Mouse (Mus musculus): ENCODE data around the gene Dedd2.

Dedd2 gene

DNA sequence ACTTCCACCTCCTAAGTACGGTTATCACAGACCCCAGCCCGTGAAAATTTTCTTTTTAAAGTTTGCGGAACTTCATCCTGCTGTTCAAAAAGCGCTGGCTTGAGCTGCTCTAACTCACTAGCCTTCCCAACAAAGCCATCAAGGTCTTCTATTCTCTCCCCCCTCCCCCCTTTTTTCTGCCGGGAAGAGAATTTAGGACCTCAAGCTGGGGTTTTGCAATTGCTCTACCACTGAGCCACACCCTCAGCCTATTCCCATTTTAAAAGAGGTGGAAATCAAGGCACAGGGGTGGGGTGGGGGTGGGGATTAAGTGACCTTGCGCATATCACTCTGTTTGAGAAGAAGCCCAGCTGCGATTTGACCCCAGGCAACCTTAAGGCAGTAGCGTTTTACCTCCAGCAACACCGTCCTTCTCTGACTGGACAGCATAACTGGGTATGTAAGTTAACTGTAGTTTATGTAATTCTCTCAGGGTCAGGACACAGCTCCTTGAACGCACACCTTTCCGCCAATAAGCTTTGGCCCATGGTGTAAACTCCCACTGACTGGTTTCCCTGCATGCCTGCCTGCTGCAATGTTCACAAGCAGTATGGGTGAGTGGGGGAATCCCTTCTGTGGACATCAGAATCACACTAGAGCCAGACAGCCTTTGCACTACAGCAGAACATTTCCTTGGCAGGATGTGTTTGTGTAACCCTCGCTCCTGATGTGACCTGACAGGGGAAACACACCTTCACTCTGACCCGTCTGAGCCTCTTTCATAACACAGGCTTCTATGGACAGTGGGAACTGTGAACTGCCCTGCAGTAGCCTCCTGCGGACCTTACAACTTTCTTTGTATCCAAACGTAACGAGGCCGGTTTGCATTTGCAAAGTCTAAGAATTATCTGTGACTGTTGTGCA is 43.8 kb upstream of the Dedd2 start:
- Histone ChIP-seq H3K9me3 (ENCODE audit: low read length) (no peaks in the 10 kb centered on the region), H3K4me1 (replicated peaks; ENCODE audit: low read depth, low read length) (peaks cover 61% of the 10 kb centered on the region), H3K36me3 (ENCODE audit: insufficient read depth, low read length) (no peaks in the 10 kb centered on the region), H3K4me3 (replicated peaks; ENCODE audit: low read length) (peak overlapping the region; percentile 48), H3K27me3 (ENCODE audit: insufficient read depth, low read length) (no peaks in the 10 kb centered on the region)
- TF ChIP-seq CTCF (conservative IDR thresholded peaks at IDR 0.05; ENCODE audit: low read length) (no peak), POU5F1 (IDR thresholded peaks at IDR 0.05; ENCODE audit: borderline replicate concordance, low read length) (no peak), NANOG (IDR thresholded peaks at IDR 0.05; ENCODE audit: borderline replicate concordance, low read length) (peak; percentile 68; the same call in 1 of the 2 replicates)

DNA sequence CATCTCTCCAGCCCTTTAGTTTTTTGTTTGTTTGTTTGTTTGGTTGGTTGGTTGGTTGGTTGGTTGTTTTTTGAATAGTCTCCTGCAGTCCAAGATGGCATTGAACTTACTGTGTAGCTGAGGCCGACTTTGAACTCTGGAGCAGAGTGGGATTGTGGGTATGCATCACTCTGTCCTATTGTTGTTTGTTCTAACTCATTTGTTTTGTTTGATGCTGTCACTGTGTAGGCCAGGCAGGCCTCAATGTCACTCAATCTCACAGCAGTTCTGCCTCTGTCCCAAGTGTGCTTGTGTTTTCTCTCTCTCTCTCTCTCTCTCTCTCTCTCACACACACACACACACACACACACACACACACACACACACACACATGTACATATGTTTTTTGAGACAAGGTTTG is 41.5 kb upstream of the Dedd2 start:
- H3K4me1 ChIP-seq (replicated peaks; ENCODE audit: low read depth, low read length), result peaks cover 49% of the 10 kb centered on the region
- no peaks in the 10 kb centered on the region for H3K27me3 ChIP-seq (ENCODE audit: insufficient read depth, low read length)
- no peak for TF ChIP-seq NANOG (IDR thresholded peaks at IDR 0.05; ENCODE audit: borderline replicate concordance, low read length)
- TF ChIP-seq CTCF (conservative IDR thresholded peaks at IDR 0.05; ENCODE audit: low read length), result no peak
- TF ChIP-seq POU5F1 (IDR thresholded peaks at IDR 0.05; ENCODE audit: borderline replicate concordance, low read length), result no peak
- H3K36me3 ChIP-seq (ENCODE audit: insufficient read depth, low read length), result no peaks in the 10 kb centered on the region
- no peak overlapping the region for H3K4me3 ChIP-seq (replicated peaks; ENCODE audit: low read length)
- H3K9me3 ChIP-seq (ENCODE audit: low read length), result no peaks in the 10 kb centered on the region

- no peaks in the 10 kb centered on the region for H3K27me3 ChIP-seq (ENCODE audit: insufficient read depth, low read length)
- peaks cover 18% of the 10 kb centered on the region for H3K36me3 ChIP-seq (ENCODE audit: insufficient read depth, low read length)
- peaks cover 55% of the 10 kb centered on the region for H3K4me1 ChIP-seq (replicated peaks; ENCODE audit: low read depth, low read length)
- no peak for TF ChIP-seq CTCF (conservative IDR thresholded peaks at IDR 0.05; ENCODE audit: low read length)
- H3K9me3 ChIP-seq (ENCODE audit: low read length), result no peaks in the 10 kb centered on the region
- H3K4me3 ChIP-seq (replicated peaks; ENCODE audit: low read length), result peak overlapping the region; percentile 98
Measured at GRCm38 (mm10) chr7:25251822-25252221, 31.4 kb upstream of the Dedd2 start.

DNA sequence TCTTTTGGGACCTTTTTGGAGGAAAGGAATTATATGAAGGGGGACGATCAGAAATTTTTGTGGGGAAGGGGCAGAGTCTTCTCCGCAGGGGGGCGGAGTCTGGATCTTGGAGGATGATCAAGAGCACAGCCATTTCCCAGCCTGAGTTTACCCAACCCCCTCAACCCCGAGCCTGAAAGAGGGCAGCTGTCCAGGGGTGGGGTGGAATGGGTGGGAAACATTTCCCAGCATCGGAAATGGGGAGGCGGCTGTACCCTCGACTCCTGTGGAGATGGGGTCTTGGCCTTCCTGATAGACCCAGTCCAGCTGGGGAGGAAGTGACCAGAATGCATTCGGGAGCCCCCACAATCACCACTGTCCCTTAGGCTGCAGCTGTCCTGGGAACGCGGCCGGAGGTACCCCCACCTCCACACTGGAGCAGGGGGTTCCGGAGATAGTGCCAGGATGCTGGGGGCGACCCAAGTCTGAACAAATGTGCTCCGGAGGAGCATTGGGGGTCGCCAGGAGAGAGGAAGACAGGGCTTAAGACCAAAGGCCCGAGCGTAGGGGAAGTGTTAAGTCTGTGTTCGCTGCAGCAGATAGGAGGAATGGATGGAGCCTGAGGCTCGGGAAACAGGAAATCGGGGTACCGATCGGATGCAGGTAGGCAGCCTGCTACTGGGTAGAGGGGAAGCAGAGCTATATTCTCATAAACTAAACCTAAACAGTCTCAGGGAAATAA is 30.8 kb upstream of the Dedd2 start:
- no peaks in the 10 kb centered on the region for H3K27me3 ChIP-seq (ENCODE audit: insufficient read depth, low read length)
- peaks cover 61% of the 10 kb centered on the region for H3K4me1 ChIP-seq (replicated peaks; ENCODE audit: low read depth, low read length)
- peaks cover 24% of the 10 kb centered on the region for H3K36me3 ChIP-seq (ENCODE audit: insufficient read depth, low read length)
- no peaks in the 10 kb centered on the region for H3K9me3 ChIP-seq (ENCODE audit: low read length)
- H3K4me3 ChIP-seq (replicated peaks; ENCODE audit: low read length), result peak overlapping the region; percentile 98
- TF ChIP-seq CTCF (conservative IDR thresholded peaks at IDR 0.05; ENCODE audit: low read length) (no peak), NANOG (IDR thresholded peaks at IDR 0.05; ENCODE audit: borderline replicate concordance, low read length) (no peak), POU5F1 (IDR thresholded peaks at IDR 0.05; ENCODE audit: borderline replicate concordance, low read length) (no peak)

DNA sequence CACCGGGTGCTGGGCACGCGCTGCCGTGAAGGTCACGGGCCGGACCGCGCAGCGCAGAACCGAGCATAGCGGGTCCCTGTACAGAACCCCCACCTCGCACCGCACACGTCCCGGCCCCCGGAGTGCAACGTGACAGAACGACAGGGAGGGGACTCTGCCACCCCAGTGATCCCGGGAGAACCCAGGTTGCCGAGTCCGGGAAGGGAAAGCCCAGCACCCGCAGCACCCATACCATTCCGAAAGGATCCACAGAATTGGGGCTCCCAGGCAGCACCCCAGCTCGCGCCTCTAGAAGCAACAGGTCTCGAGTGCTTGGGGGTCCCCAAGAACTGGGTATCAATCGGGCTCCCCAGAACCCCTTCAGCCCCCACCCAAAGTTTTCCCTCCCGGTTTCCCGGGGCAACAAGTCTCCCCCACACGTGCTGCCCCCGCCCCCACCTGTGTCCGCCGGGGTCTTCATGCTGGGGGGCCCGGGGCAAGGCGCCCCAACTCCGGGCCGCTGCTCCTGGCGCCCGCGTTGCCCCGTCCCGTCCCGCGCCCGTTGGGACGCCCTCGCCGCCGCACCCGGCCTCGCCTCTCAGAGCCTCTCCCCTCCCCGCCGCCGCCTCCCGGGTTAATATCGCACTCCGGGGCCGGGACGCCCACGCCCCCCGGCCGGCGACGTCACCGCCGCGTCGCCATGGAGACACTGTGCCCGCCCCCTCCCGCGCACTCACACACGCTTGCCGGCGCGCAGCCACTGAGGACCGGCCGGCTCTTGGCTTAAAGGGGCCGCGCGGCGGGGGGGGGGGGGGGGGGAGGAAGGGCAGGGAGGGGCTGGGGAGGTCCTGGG is 29.9 kb upstream of the Dedd2 start, which contains the start of gene Erf:
Gene Erf (minus strand): TSS at position 621 of the 832 bp plus-strand sequence.
- Histone ChIP-seq H3K4me3 (replicated peaks; ENCODE audit: low read length) (peak within 1 kb of the TSS; percentile 98), H3K27me3 (ENCODE audit: insufficient read depth, low read length) (no peaks in the 10 kb centered on the region), H3K9me3 (ENCODE audit: low read length) (no peaks in the 10 kb centered on the region), H3K4me1 (replicated peaks; ENCODE audit: low read depth, low read length) (peaks cover 68% of the 10 kb centered on the region), H3K36me3 (ENCODE audit: insufficient read depth, low read length) (peaks cover 33% of the 10 kb centered on the region)
- TF ChIP-seq POU5F1 (IDR thresholded peaks at IDR 0.05; ENCODE audit: borderline replicate concordance, low read length), result no peak

GRCm38 (mm10) chr7:25249314-25250140 is 29.1 kb upstream of the Dedd2 start:
- H3K4me1 ChIP-seq (replicated peaks; ENCODE audit: low read depth, low read length), result peaks cover 69% of the 10 kb centered on the region
- no peaks in the 10 kb centered on the region for H3K27me3 ChIP-seq (ENCODE audit: insufficient read depth, low read length)
- no peaks in the 10 kb centered on the region for H3K9me3 ChIP-seq (ENCODE audit: low read length)
- H3K36me3 ChIP-seq (ENCODE audit: insufficient read depth, low read length), result peaks cover 41% of the 10 kb centered on the region
- peak overlapping the region; percentile 98 for H3K4me3 ChIP-seq (replicated peaks; ENCODE audit: low read length)
- TF ChIP-seq NANOG (IDR thresholded peaks at IDR 0.05; ENCODE audit: borderline replicate concordance, low read length) (no peak), CTCF (conservative IDR thresholded peaks at IDR 0.05; ENCODE audit: low read length) (no peak), POU5F1 (IDR thresholded peaks at IDR 0.05; ENCODE audit: borderline replicate concordance, low read length) (no peak)

- no peak for TF ChIP-seq NANOG (IDR thresholded peaks at IDR 0.05; ENCODE audit: borderline replicate concordance, low read length)
- no peak for TF ChIP-seq CTCF (conservative IDR thresholded peaks at IDR 0.05; ENCODE audit: low read length)
- TF ChIP-seq POU5F1 (IDR thresholded peaks at IDR 0.05; ENCODE audit: borderline replicate concordance, low read length), result no peak
- no peaks in the 10 kb centered on the region for H3K27me3 ChIP-seq (ENCODE audit: insufficient read depth, low read length)
- H3K9me3 ChIP-seq (ENCODE audit: low read length), result no peaks in the 10 kb centered on the region
- H3K4me1 ChIP-seq (replicated peaks; ENCODE audit: low read depth, low read length), result peaks cover 68% of the 10 kb centered on the region
- H3K36me3 ChIP-seq (ENCODE audit: insufficient read depth, low read length), result peaks cover 45% of the 10 kb centered on the region
- H3K4me3 ChIP-seq (replicated peaks; ENCODE audit: low read length), result peak overlapping the region; percentile 98
Measured at GRCm38 (mm10) chr7:25248846-25249313, 28.5 kb upstream of the Dedd2 start.
